17 mouse cellular contexts compared by ENCODE assay signal in genomic region chr9:108272691-108273090, GRCm38 (mm10). TPM values are rescaled to one million over a fixed set of nuclear protein-coding genes. Genes with fewer than 3 reads are reported as not detected.
DNase-seq lines count a peak whose midpoint lies in the region; ATAC-seq and TF ChIP-seq lines count a peak whose summit lies in the region.
"Had no signal": no experiment of that assay in that cellular context is flagged by ENCODE, and none has a peak within 500 bp of the region (broad histone marks: within the 10 kb centered on the region; RNA-seq: fewer than 3 reads in every experiment).

No protein-coding gene starts in this region.

- intact Hi-C loops in heart, adult 2 months (cut with DNase I), result no loop called here
- intact Hi-C loops in left cerebral cortex, postnatal 4 days (cut with DNase I), result no loop called here

- no peaks in the 10 kb centered on the region for H3K9me3 ChIP-seq in heart, embryonic 10.5 days
- no peaks in the 10 kb centered on the region for H3K9me3 ChIP-seq in lung, embryonic 14.5 days (ENCODE audit: low read depth, low read length)
- H3K9me3 ChIP-seq in limb, embryonic 10.5 days (replicated peaks), result no peaks in the 10 kb centered on the region
- H3K9me3 ChIP-seq in stomach, embryonic 16.5 days (replicated peaks; ENCODE audit: control insufficient read depth, low read length), result no peaks in the 10 kb centered on the region
- H3K9me3 ChIP-seq: midbrain, embryonic 13.5 days had no signal

- TF ChIP-seq POLR2A in heart, adult 2 months (IDR thresholded peaks at IDR 0.05; ENCODE audit: insufficient read depth, low read depth, low read length), result no peak

- no peak for TF ChIP-seq EP300 in heart, adult 2 months (IDR thresholded peaks at IDR 0.05; ENCODE audit: insufficient read depth, low read depth, low read length)

- 0 out of 2 replicates have a peak, but pooled peaks have one; percentile 15 for ATAC-seq in lung, embryonic 14.5 days (ENCODE audit: insufficient read depth)
- 0 out of 2 replicates have a peak, but pooled peaks have one; percentile 5 for ATAC-seq in stomach, embryonic 16.5 days (ENCODE audit: insufficient read depth, low FRiP score)
- ATAC-seq: midbrain, embryonic 13.5 days had no signal

- H3K36me3 ChIP-seq in heart, embryonic 10.5 days, result no peaks in the 10 kb centered on the region
- H3K36me3 ChIP-seq in heart, adult 2 months (ENCODE audit: control insufficient read depth, insufficient read depth, low read length), result no peaks in the 10 kb centered on the region
- no peaks in the 10 kb centered on the region for H3K36me3 ChIP-seq in lung, embryonic 14.5 days (ENCODE audit: insufficient read depth)
- no peaks in the 10 kb centered on the region for H3K36me3 ChIP-seq in limb, embryonic 10.5 days
- no peaks in the 10 kb centered on the region for H3K36me3 ChIP-seq in stomach, embryonic 16.5 days (ENCODE audit: control insufficient read depth, insufficient read depth, low read length)
- H3K36me3 ChIP-seq: midbrain, embryonic 13.5 days had no signal

- no peak for TF ChIP-seq CTCF in heart, adult 2 months (IDR thresholded peaks at IDR 0.05)
- TF ChIP-seq CTCF in lung, embryonic 14.5 days (IDR thresholded peaks at IDR 0.05; ENCODE audit: low read depth), result no peak

- no peaks in the 10 kb centered on the region for H3K27me3 ChIP-seq in heart, embryonic 10.5 days (ENCODE audit: insufficient read depth, poor library complexity, severe bottlenecking)
- no peaks in the 10 kb centered on the region for H3K27me3 ChIP-seq in heart, adult 2 months (ENCODE audit: control insufficient read depth, insufficient read depth, low read length)
- no peaks in the 10 kb centered on the region for H3K27me3 ChIP-seq in lung, embryonic 14.5 days (ENCODE audit: insufficient read depth, low read length)
- H3K27me3 ChIP-seq in limb, embryonic 10.5 days (ENCODE audit: low read depth, poor library complexity, severe bottlenecking), result no peaks in the 10 kb centered on the region
- H3K27me3 ChIP-seq in stomach, embryonic 16.5 days (ENCODE audit: control insufficient read depth, insufficient read depth, low read length), result no peaks in the 10 kb centered on the region
- H3K27me3 ChIP-seq: midbrain, embryonic 13.5 days had no signal

- no peaks in the 10 kb centered on the region; the same call in 1 of the 2 replicates for H3K79me2 ChIP-seq in heart, adult 2 months (replicated peaks; ENCODE audit: control insufficient read depth, insufficient read depth, low read length)

- no peak overlapping the region for H3K4me3 ChIP-seq in heart, embryonic 10.5 days
- H3K4me3 ChIP-seq in heart, adult 2 months, result no peak overlapping the region
- no peak overlapping the region for H3K4me3 ChIP-seq in lung, embryonic 14.5 days (ENCODE audit: low read depth, low read length)
- H3K4me3 ChIP-seq in limb, embryonic 10.5 days, result no peak overlapping the region
- H3K4me3 ChIP-seq in stomach, embryonic 16.5 days (replicated peaks; ENCODE audit: low read length), result no peak overlapping the region
- H3K4me3 ChIP-seq: midbrain, embryonic 13.5 days had no signal

- no peak overlapping the region for H3K9ac ChIP-seq in heart, adult 2 months (ENCODE audit: low read depth, low read length)
- no peak overlapping the region for H3K9ac ChIP-seq in lung, embryonic 14.5 days
- no peak overlapping the region for H3K9ac ChIP-seq in stomach, embryonic 16.5 days (ENCODE audit: low read length)
- H3K9ac ChIP-seq: hindbrain, embryonic 14.5 days; midbrain, embryonic 13.5 days had no signal

- peak overlapping the region; percentile 65 for H3K27ac ChIP-seq in heart, embryonic 10.5 days
- no peak overlapping the region for H3K27ac ChIP-seq in heart, adult 2 months
- peak overlapping the region; percentile 7; the same call in 1 of the 2 replicates for H3K27ac ChIP-seq in lung, embryonic 14.5 days (ENCODE audit: low read depth)
- peak overlapping the region; percentile 3; the same call in 1 of the 2 replicates for H3K27ac ChIP-seq in limb, embryonic 10.5 days
- H3K27ac ChIP-seq in stomach, embryonic 16.5 days (ENCODE audit: low read length), result peak overlapping the region; percentile 3; the same call in 1 of the 2 replicates
- H3K27ac ChIP-seq: hindbrain, embryonic 14.5 days; macrophage; midbrain, embryonic 13.5 days had no signal

- peaks cover 48% of the 10 kb centered on the region for H3K4me1 ChIP-seq in heart, embryonic 10.5 days
- H3K4me1 ChIP-seq in heart, adult 2 months (ENCODE audit: control insufficient read depth, insufficient read depth, low read length), result no peaks in the 10 kb centered on the region; the same call in 1 of the 2 replicates
- peaks cover 6% of the 10 kb centered on the region; the same call in 1 of the 2 replicates for H3K4me1 ChIP-seq in lung, embryonic 14.5 days (ENCODE audit: insufficient read depth)
- peaks cover 18% of the 10 kb centered on the region; the same call in 1 of the 2 replicates for H3K4me1 ChIP-seq in limb, embryonic 10.5 days
- peaks cover 11% of the 10 kb centered on the region; the same call in 1 of the 2 replicates for H3K4me1 ChIP-seq in stomach, embryonic 16.5 days (ENCODE audit: control insufficient read depth, insufficient read depth, low read length)
- H3K4me1 ChIP-seq: midbrain, embryonic 13.5 days had no signal

- WGBS in heart, embryonic 10.5 days, result 49% methylated on average over 5 of the region's 5 CpGs
- 65% methylated on average over 5 of the region's 5 CpGs for WGBS in heart, adult 2 months
- 34% methylated on average over 5 of the region's 5 CpGs for WGBS in lung, embryonic 14.5 days
- WGBS in limb, embryonic 10.5 days, result 64% methylated on average over 5 of the region's 5 CpGs
- WGBS in stomach, embryonic 16.5 days, result 38% methylated on average over 5 of the region's 5 CpGs

- no peak for DNase-seq in heart, embryonic 10.5 days (ENCODE audit: low spot score)
- DNase-seq in heart, adult 2 months, result no peak
- DNase-seq in lung, embryonic 14.5 days, result no peak
- no peak for DNase-seq in lung, adult 18-20 months
- no peak for DNase-seq in limb, embryonic 10.5 days (ENCODE audit: low spot score)
- DNase-seq in left cerebral cortex, postnatal 4 days, result no peak
- DNase-seq in left cerebral cortex, adult 18-20 months (ENCODE audit: low spot score in 2 of 2), result no peak
- DNase-seq: adrenal gland, postnatal 36 days; cerebellum, postnatal 25 days; kidney, adult 9 months; right cerebral cortex, adult 18-20 months; spleen, adult 18-20 months had no signal

- no peak overlapping the region for H3K4me2 ChIP-seq in lung, embryonic 14.5 days
- H3K4me2 ChIP-seq in stomach, embryonic 16.5 days (ENCODE audit: low read depth, low read length), result no peak overlapping the region
- H3K4me2 ChIP-seq: hindbrain, embryonic 14.5 days; liver, embryonic 11.5 days; midbrain, embryonic 13.5 days had no signal

RNA-seq across cellular contexts. Expression of gene Dag1, which starts 8.9 kb away (rescaled TPM):
- 128 and 197 TPM in 2 replicates for polyA plus RNA-seq in heart, embryonic 10.5 days (2016; fragmentation: Nextera tagmentation; extraction: Ambion mirVana)
- total RNA-seq in heart, adult 2 months (2021), result 100 to 1,000 TPM; 305 to 347 TPM
- 124 and 157 TPM in 2 replicates for polyA plus RNA-seq in heart, adult 2 months (2012; rRNA removed)
- polyA plus RNA-seq in lung, embryonic 14.5 days (2014; fragmentation: Nextera tagmentation; extraction: Ambion mirVana), result 102 and 106 TPM in 2 replicates
- polyA plus RNA-seq in limb, embryonic 10.5 days (2016; fragmentation: Nextera tagmentation; extraction: Ambion mirVana), result 59.6 and 59.9 TPM in 2 replicates
- polyA plus RNA-seq in stomach, embryonic 16.5 days (2015; fragmentation: Nextera tagmentation; extraction: Ambion mirVana), result 90.8 and 91.8 TPM in 2 replicates
- total RNA-seq in left cerebral cortex, postnatal 4 days (2021), result 100 to 1,000 TPM; 121 to 127 TPM
- 10 to 100 TPM; 79.2 to 85.8 TPM for total RNA-seq in left cerebral cortex, adult 18-20 months (2021)

RNA-seq across cellular contexts. Expression of gene Nicn1, which starts 17.5 kb away (rescaled TPM):
- 21.4 and 24.2 TPM in 2 replicates for polyA plus RNA-seq in heart, embryonic 10.5 days (2016; fragmentation: Nextera tagmentation; extraction: Ambion mirVana)
- total RNA-seq in heart, adult 2 months (2021), result 10 to 100 TPM; 21.0 to 21.5 TPM
- 24.1 and 37.1 TPM in 2 replicates for polyA plus RNA-seq in heart, adult 2 months (2012; rRNA removed)
- polyA plus RNA-seq in lung, embryonic 14.5 days (2014; fragmentation: Nextera tagmentation; extraction: Ambion mirVana), result 33.1 and 34.3 TPM in 2 replicates
- 32.9 and 35.8 TPM in 2 replicates for polyA plus RNA-seq in limb, embryonic 10.5 days (2016; fragmentation: Nextera tagmentation; extraction: Ambion mirVana)
- 33.1 and 36.1 TPM in 2 replicates for polyA plus RNA-seq in stomach, embryonic 16.5 days (2015; fragmentation: Nextera tagmentation; extraction: Ambion mirVana)
- total RNA-seq in left cerebral cortex, postnatal 4 days (2021), result 100 to 1,000 TPM; 101 to 118 TPM
- 100 to 1,000 TPM; 140 to 145 TPM for total RNA-seq in left cerebral cortex, adult 18-20 months (2021)

RNA-seq across cellular contexts. Expression of gene Amt, which starts 24.0 kb away (rescaled TPM):
- polyA plus RNA-seq in heart, embryonic 10.5 days (2016; fragmentation: Nextera tagmentation; extraction: Ambion mirVana), result 15.3 and 16.1 TPM in 2 replicates
- total RNA-seq in heart, adult 2 months (2021), result 1 to 10 TPM; 4.0 to 4.6 TPM
- polyA plus RNA-seq in heart, adult 2 months (2012; rRNA removed), result 4.8 and 9.2 TPM in 2 replicates
- polyA plus RNA-seq in lung, embryonic 14.5 days (2014; fragmentation: Nextera tagmentation; extraction: Ambion mirVana), result 20.9 and 21.3 TPM in 2 replicates
- 23.1 and 24.8 TPM in 2 replicates for polyA plus RNA-seq in limb, embryonic 10.5 days (2016; fragmentation: Nextera tagmentation; extraction: Ambion mirVana)
- polyA plus RNA-seq in stomach, embryonic 16.5 days (2015; fragmentation: Nextera tagmentation; extraction: Ambion mirVana), result 18.8 and 21.6 TPM in 2 replicates
- total RNA-seq in left cerebral cortex, postnatal 4 days (2021), result 10 to 100 TPM; 25.0 to 26.7 TPM
- total RNA-seq in left cerebral cortex, adult 18-20 months (2021), result 10 to 100 TPM; 29.8 to 32.8 TPM

RNA-seq across cellular contexts. Expression of gene Rhoa, which starts 33.2 kb away (rescaled TPM):
- 277 and 285 TPM in 2 replicates for polyA plus RNA-seq in heart, embryonic 10.5 days (2016; fragmentation: Nextera tagmentation; extraction: Ambion mirVana)
- total RNA-seq in heart, adult 2 months (2021), result 100 to 1,000 TPM; 216 to 234 TPM
- 110 and 266 TPM in 2 replicates for polyA plus RNA-seq in heart, adult 2 months (2012; rRNA removed)
- 321 and 332 TPM in 2 replicates for polyA plus RNA-seq in lung, embryonic 14.5 days (2014; fragmentation: Nextera tagmentation; extraction: Ambion mirVana)
- 246 and 250 TPM in 2 replicates for polyA plus RNA-seq in limb, embryonic 10.5 days (2016; fragmentation: Nextera tagmentation; extraction: Ambion mirVana)
- 493 and 511 TPM in 2 replicates for polyA plus RNA-seq in stomach, embryonic 16.5 days (2015; fragmentation: Nextera tagmentation; extraction: Ambion mirVana)
- 100 to 1,000 TPM; 191 to 205 TPM for total RNA-seq in left cerebral cortex, postnatal 4 days (2021)
- total RNA-seq in left cerebral cortex, adult 18-20 months (2021), result 100 to 1,000 TPM; 159 to 170 TPM

RNA-seq across cellular contexts. Expression of gene Tcta, which starts 33.3 kb away (rescaled TPM):
- 28.2 and 30.3 TPM in 2 replicates for polyA plus RNA-seq in heart, embryonic 10.5 days (2016; fragmentation: Nextera tagmentation; extraction: Ambion mirVana)
- total RNA-seq in heart, adult 2 months (2021), result 10 to 100 TPM; 50.5 to 52.8 TPM
- 64.8 and 82.4 TPM in 2 replicates for polyA plus RNA-seq in heart, adult 2 months (2012; rRNA removed)
- polyA plus RNA-seq in lung, embryonic 14.5 days (2014; fragmentation: Nextera tagmentation; extraction: Ambion mirVana), result 20.1 and 24.9 TPM in 2 replicates
- polyA plus RNA-seq in limb, embryonic 10.5 days (2016; fragmentation: Nextera tagmentation; extraction: Ambion mirVana), result 9.2 and 11.5 TPM in 2 replicates
- 46.8 and 46.9 TPM in 2 replicates for polyA plus RNA-seq in stomach, embryonic 16.5 days (2015; fragmentation: Nextera tagmentation; extraction: Ambion mirVana)
- total RNA-seq in left cerebral cortex, postnatal 4 days (2021), result 10 to 100 TPM; 30.0 to 35.6 TPM
- total RNA-seq in left cerebral cortex, adult 18-20 months (2021), result 10 to 100 TPM; 30.3 to 32.0 TPM
